Mouse (Mus musculus) megakaryocyte, embryonic 14.5 days (primary cell): ENCODE data around the gene Cdh26.

ENCODE experiments used
- FLI1 ChIP-seq: IDR thresholded peaks from 2 replicates; pipeline ENCODE4 v1.6.1; 2012; ENCODE audit warnings: low read length, inconsistent platforms, mixed read lengths
- GATA1 ChIP-seq: IDR thresholded peaks from 3 replicates; pipeline ENCODE4 v1.6.1; 2012; ENCODE audit warnings: mixed read lengths, low read length, inconsistent platforms, borderline replicate concordance

DNA sequence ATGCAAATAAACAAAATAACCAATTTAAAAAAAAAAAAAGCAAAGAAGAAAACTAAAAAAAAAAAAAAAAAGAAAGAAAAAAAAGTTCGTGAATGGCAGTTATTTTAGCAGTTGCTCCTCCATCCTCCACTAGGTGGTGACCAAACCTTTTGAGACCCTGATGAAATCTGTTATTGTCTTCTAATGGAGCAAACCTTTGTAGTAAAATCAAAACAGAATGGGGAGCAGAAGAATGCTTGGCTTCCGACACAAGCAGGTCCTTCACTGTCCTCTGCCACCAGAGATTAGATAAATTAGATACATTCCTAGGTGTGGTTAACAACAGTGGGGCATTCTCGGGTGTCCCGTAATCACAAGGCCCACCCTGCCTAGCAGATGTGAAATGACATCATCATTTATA lies 4.1 kb upstream of the Cdh26 start:
- TF ChIP-seq FLI1 (no peak), GATA1 (no peak)
